In the genomic region with DNA sequence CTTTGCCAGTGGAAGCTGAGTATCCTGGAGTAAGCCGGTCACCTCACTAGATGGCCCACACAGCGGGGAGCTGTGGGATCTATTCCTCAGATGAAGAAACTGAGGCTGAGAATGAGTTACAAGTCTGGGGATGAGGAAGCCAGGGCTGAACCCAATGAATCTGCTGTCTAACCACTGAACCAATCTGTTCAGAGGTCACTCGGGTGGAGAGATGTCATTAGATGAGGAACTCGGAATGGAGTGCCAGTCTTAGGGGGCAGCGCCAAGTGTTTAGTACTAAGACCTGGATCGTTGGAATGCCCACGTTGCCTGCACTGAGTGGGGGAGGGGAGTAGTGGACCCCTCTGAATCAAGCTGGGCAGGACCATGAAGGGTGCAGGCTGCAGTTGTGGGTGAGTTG, we compare ENCODE assay signal across 19 mouse cellular contexts. TPM values are rescaled to one million over a fixed set of nuclear protein-coding genes. Genes with fewer than 3 reads are reported as not detected.
DNase-seq lines count a peak whose midpoint lies in the region; ATAC-seq and TF ChIP-seq lines count a peak whose summit lies in the region.
"Had no signal": no experiment of that assay in that cellular context is flagged by ENCODE, and none has a peak within 500 bp of the region (broad histone marks: within the 10 kb centered on the region; RNA-seq: fewer than 3 reads in every experiment).

No protein-coding gene starts in this region.

- no peak overlapping the region for H3K27ac ChIP-seq in kidney, adult 2 months (ENCODE audit: insufficient read depth, low read depth, low read length)
- H3K27ac ChIP-seq in bone marrow macrophage, adult 2 months (ENCODE audit: insufficient read depth, low read depth, low read length), result peak overlapping the region; percentile 99
- peak overlapping the region; percentile 26; the same call in 1 of the 2 replicates for H3K27ac ChIP-seq in small intestine, adult 2 months (ENCODE audit: insufficient read depth, low read depth, low read length)
- H3K27ac ChIP-seq: embryonic facial prominence, embryonic 15.5 days; forebrain, embryonic 10.5 days; gastrocnemius, adult 2 months; hindbrain, embryonic 12.5 days had no signal

- H3K36me3 ChIP-seq in kidney, adult 2 months (ENCODE audit: control insufficient read depth, insufficient read depth, low read length), result no peaks in the 10 kb centered on the region
- no peaks in the 10 kb centered on the region for H3K36me3 ChIP-seq in small intestine, adult 2 months (ENCODE audit: control insufficient read depth, insufficient read depth, low read length)
- H3K36me3 ChIP-seq: embryonic facial prominence, embryonic 15.5 days; forebrain, embryonic 10.5 days; G1E; hindbrain, embryonic 12.5 days had no signal

- DNase-seq in kidney, adult 2 months, result peak; percentile 6
- no peak for DNase-seq in kidney, postnatal 36 days
- DNase-seq in spleen, adult 12 weeks (ENCODE audit: low spot score), result peak; percentile 27
- no peak for DNase-seq in spleen, postnatal 14 days (ENCODE audit: low spot score in 2 of 2)
- DNase-seq: cerebellum, adult 2 months; gastrocnemius, adult 2 months; gastrocnemius, postnatal 25 days; heart, postnatal 10 days had no signal

- H3K4me1 ChIP-seq in kidney, adult 2 months (ENCODE audit: control insufficient read depth, insufficient read depth, low read length), result peaks cover 12% of the 10 kb centered on the region; the same call in 1 of the 2 replicates
- peaks cover 94% of the 10 kb centered on the region for H3K4me1 ChIP-seq in bone marrow macrophage, adult 2 months (ENCODE audit: control insufficient read depth, insufficient read depth, low read length)
- peaks cover 16% of the 10 kb centered on the region for H3K4me1 ChIP-seq in small intestine, adult 2 months (ENCODE audit: control insufficient read depth, insufficient read depth, insufficient read length, low read length)
- H3K4me1 ChIP-seq: embryonic facial prominence, embryonic 15.5 days; hindbrain, embryonic 12.5 days had no signal

- H3K27me3 ChIP-seq in kidney, adult 2 months (replicated peaks; ENCODE audit: control insufficient read depth, insufficient read depth, low read length), result no peaks in the 10 kb centered on the region
- no peaks in the 10 kb centered on the region for H3K27me3 ChIP-seq in small intestine, adult 2 months (ENCODE audit: control insufficient read depth, insufficient read depth, low read length)
- H3K27me3 ChIP-seq: embryonic facial prominence, embryonic 15.5 days; hindbrain, embryonic 12.5 days had no signal

- TF ChIP-seq POLR2A in kidney, adult 2 months (IDR thresholded peaks at IDR 0.05; ENCODE audit: low read depth, low read length), result no peak
- no peak for TF ChIP-seq POLR2A in bone marrow macrophage, adult 2 months (IDR thresholded peaks at IDR 0.05; ENCODE audit: borderline replicate concordance, low read depth, low read length)
- no peak for TF ChIP-seq POLR2A in small intestine, adult 2 months (IDR thresholded peaks at IDR 0.05; ENCODE audit: low read depth, low read length)

- H3K4me3 ChIP-seq in kidney, adult 2 months (ENCODE audit: insufficient read depth, low read depth, low read length), result no peak overlapping the region
- no peak overlapping the region for H3K4me3 ChIP-seq in bone marrow macrophage, adult 2 months (ENCODE audit: insufficient read depth, low read length)
- H3K4me3 ChIP-seq in small intestine, adult 2 months (ENCODE audit: low read depth, low read length), result no peak overlapping the region
- H3K4me3 ChIP-seq: embryonic facial prominence, embryonic 15.5 days; erythroblast, embryonic 14.5 days; forebrain, embryonic 10.5 days; gastrocnemius, adult 2 months; hindbrain, embryonic 12.5 days had no signal

- ATAC-seq in CD4-positive, CD25-positive, alpha-beta regulatory T cell, adult 4 months, result no peak
- ATAC-seq in megakaryocyte progenitor cell, adult 5-6 weeks (replicated peaks; ENCODE audit: poor library complexity), result no peak
- ATAC-seq: forebrain, embryonic 14.5 days; hindbrain, embryonic 16.5 days had no signal

- TF ChIP-seq CTCF in kidney, adult 2 months (conservative IDR thresholded peaks at IDR 0.05; ENCODE audit: insufficient read depth, insufficient read length, low read depth, low read length), result no peak
- no peak for TF ChIP-seq CTCF in bone marrow macrophage, adult 2 months (IDR thresholded peaks at IDR 0.05; ENCODE audit: low read depth, low read length)
- TF ChIP-seq CTCF in small intestine, adult 2 months (IDR thresholded peaks at IDR 0.05; ENCODE audit: extremely low read depth, insufficient read length, insufficient replicate concordance, low read depth, low read length), result no peak

- WGBS in kidney, adult 2 months, result 55% methylated on average over 7 of the region's 7 CpGs
- WGBS in small intestine, adult 2 months, result 62% methylated on average over 7 of the region's 7 CpGs

RNA-seq across cellular contexts. Expression of a gene that starts 12.4 kb away (rescaled TPM):
- 8.1 and 8.6 TPM in 2 replicates for polyA plus RNA-seq in kidney, adult 2 months (2012; rRNA removed)
- 129 and 132 TPM in 2 replicates for polyA plus RNA-seq in bone marrow macrophage, adult 2 months (2012; ENCODE audit: insufficient read depth, insufficient read length, missing spikeins)
- 5.0 and 12.4 TPM in 2 replicates for polyA plus RNA-seq in small intestine, adult 2 months (2012; rRNA removed)
- polyA plus RNA-seq in CD4-positive, CD25-positive, alpha-beta regulatory T cell, adult 4 months (2017; shearing (Covaris generic)), result 10 to 100 TPM in 1 of 2 experiments, 1 to 10 TPM in 1; 6.0 to 18.6 TPM
- total RNA-seq in megakaryocyte progenitor cell, adult 5-6 weeks (2015), result 8.6 and 10.0 TPM in 2 replicates
- 21.0 and 23.0 TPM in 2 replicates for total RNA-seq in megakaryocyte progenitor cell, adult 5-6 weeks (2017)

RNA-seq across cellular contexts. Expression of a gene that starts 24.3 kb away (rescaled TPM):
- 11.4 and 13.6 TPM in 2 replicates for polyA plus RNA-seq in kidney, adult 2 months (2012; rRNA removed)
- 34.2 and 43.9 TPM in 2 replicates for polyA plus RNA-seq in bone marrow macrophage, adult 2 months (2012; ENCODE audit: insufficient read depth, insufficient read length, missing spikeins)
- 7.2 and 13.8 TPM in 2 replicates for polyA plus RNA-seq in small intestine, adult 2 months (2012; rRNA removed)
- 10 to 100 TPM; 26.9 to 31.4 TPM for polyA plus RNA-seq in CD4-positive, CD25-positive, alpha-beta regulatory T cell, adult 4 months (2017; shearing (Covaris generic))
- 7.8 and 9.5 TPM in 2 replicates for total RNA-seq in megakaryocyte progenitor cell, adult 5-6 weeks (2015)
- total RNA-seq in megakaryocyte progenitor cell, adult 5-6 weeks (2017), result 17.6 and 22.2 TPM in 2 replicates
- polyA plus RNA-seq: erythroblast, embryonic 14.5 days had no signal

RNA-seq across cellular contexts. Expression of a gene that starts 35.4 kb away (rescaled TPM):
- 129 and 135 TPM in 2 replicates for polyA plus RNA-seq in kidney, adult 2 months (2012; rRNA removed)
- 120 and 122 TPM in 2 replicates for polyA plus RNA-seq in bone marrow macrophage, adult 2 months (2012; ENCODE audit: insufficient read depth, insufficient read length, missing spikeins)
- polyA plus RNA-seq in small intestine, adult 2 months (2012; rRNA removed), result 42.7 and 160 TPM in 2 replicates
- polyA plus RNA-seq in CD4-positive, CD25-positive, alpha-beta regulatory T cell, adult 4 months (2017; shearing (Covaris generic)), result 100 to 1,000 TPM; 117 to 179 TPM
- total RNA-seq in megakaryocyte progenitor cell, adult 5-6 weeks (2015), result 65.1 and 71.0 TPM in 2 replicates
- 83.9 and 97.8 TPM in 2 replicates for total RNA-seq in megakaryocyte progenitor cell, adult 5-6 weeks (2017)

Comparison
In these comparisons a context has a peak if more than half of its experiments do, and no peak if none do; other contexts are left out.
1. DNase-seq: peak in kidney, adult 2 months (single experiment) and spleen, adult 12 weeks (single experiment); none in kidney, postnatal 36 days (0 of 2) and spleen, postnatal 14 days (0 of 2).